ENCODE assay signal across 14 mouse cellular contexts in genomic region chr13:9938798-9939485, GRCm38 (mm10).
DNase-seq lines count a peak whose midpoint lies in the region; ATAC-seq and TF ChIP-seq lines count a peak whose summit lies in the region.
"Had no signal": no experiment of that assay in that cellular context is flagged by ENCODE, and none has a peak within 500 bp of the region (broad histone marks: within the 10 kb centered on the region; RNA-seq: fewer than 3 reads in every experiment).

No protein-coding gene starts in this region.

- intact Hi-C loops in heart, postnatal 25 days (cut with DNase I), result no loop called here

- peak; percentile 7 to 41 for DNase-seq in heart, adult 18-20 months
- no peak for DNase-seq in heart, postnatal 25 days (ENCODE audit: low spot score)
- DNase-seq in ES-E14 (ENCODE audit: low read depth, low spot score), result peak; percentile 16
- no peak for DNase-seq in spleen, adult 12 weeks (ENCODE audit: low spot score)
- DNase-seq in liver, result no peak
- DNase-seq: adrenal gland, postnatal 10 days; liver, embryonic 13.5 days had no signal

- H3K36me3 ChIP-seq in ES-E14 (ENCODE audit: control insufficient read depth, insufficient read depth, low read length, poor library complexity, severe bottlenecking), result no peaks in the 10 kb centered on the region
- H3K36me3 ChIP-seq in heart, embryonic 13.5 days, result no peaks in the 10 kb centered on the region
- no peaks in the 10 kb centered on the region for H3K36me3 ChIP-seq in lung, embryonic 16.5 days (ENCODE audit: control insufficient read depth, insufficient read depth, low read length)
- H3K36me3 ChIP-seq: liver, embryonic 13.5 days; neural tube, embryonic 13.5 days had no signal

- ATAC-seq in heart, embryonic 13.5 days (ENCODE audit: extremely low read depth, insufficient number of reproducible peaks, low FRiP score, low TSS enrichment), result no peak
- peak; percentile 78 for ATAC-seq in lung, embryonic 16.5 days (ENCODE audit: low read depth)
- no peak for ATAC-seq in erythroid progenitor cell, adult 5-6 weeks (replicated peaks; ENCODE audit: low FRiP score, poor library complexity, severe bottlenecking)
- ATAC-seq: forebrain, embryonic 13.5 days; hindbrain, embryonic 16.5 days; midbrain, embryonic 16.5 days had no signal

- H3K27ac ChIP-seq in ES-E14 (ENCODE audit: insufficient read depth, low read depth, low read length, poor library complexity, severe bottlenecking), result no peak overlapping the region
- H3K27ac ChIP-seq in heart, embryonic 13.5 days (replicated peaks), result peak overlapping the region; percentile 56
- H3K27ac ChIP-seq in lung, embryonic 16.5 days (ENCODE audit: low read length), result peak overlapping the region; percentile 19; the same call in 1 of the 2 replicates
- H3K27ac ChIP-seq: forebrain, embryonic 13.5 days; liver, embryonic 13.5 days; neural tube, embryonic 13.5 days had no signal

- H3K4me1 ChIP-seq in ES-E14 (ENCODE audit: control insufficient read depth in 2 of 2, insufficient read depth in 2 of 2, low read length in 2 of 2, poor library complexity in 1 of 2), result 0 out of 4 replicates have a peak, but pooled peaks cover 0 to 1% of the 10 kb centered on the region in 2 experiments
- no peaks in the 10 kb centered on the region for H3K4me1 ChIP-seq in heart, embryonic 13.5 days
- 0 out of 2 replicates have a peak, but pooled peaks cover 2% of the 10 kb centered on the region for H3K4me1 ChIP-seq in lung, embryonic 16.5 days (replicated peaks; ENCODE audit: control insufficient read depth, insufficient read depth, low read length)
- H3K4me1 ChIP-seq: forebrain, embryonic 13.5 days; liver, embryonic 13.5 days; neural tube, embryonic 13.5 days had no signal

- no peak overlapping the region for H3K9ac ChIP-seq in ES-E14 (ENCODE audit: insufficient read depth, low read depth, low read length, poor library complexity, severe bottlenecking)
- no peak overlapping the region for H3K9ac ChIP-seq in heart, embryonic 13.5 days
- H3K9ac ChIP-seq in lung, embryonic 16.5 days (ENCODE audit: low read length), result no peak overlapping the region
- H3K9ac ChIP-seq: forebrain, embryonic 13.5 days; liver, embryonic 13.5 days; neural tube, embryonic 13.5 days had no signal

- H3K27me3 ChIP-seq in heart, embryonic 13.5 days (replicated peaks), result no peaks in the 10 kb centered on the region
- no peaks in the 10 kb centered on the region for H3K27me3 ChIP-seq in lung, embryonic 16.5 days (ENCODE audit: control insufficient read depth, insufficient read depth, low read depth, low read length)
- H3K27me3 ChIP-seq: forebrain, embryonic 13.5 days; liver, embryonic 13.5 days; neural tube, embryonic 13.5 days had no signal

- no peaks in the 10 kb centered on the region for H3K9me3 ChIP-seq in ES-E14 (ENCODE audit: control insufficient read depth, insufficient read depth, low read depth, low read length)
- H3K9me3 ChIP-seq in heart, embryonic 13.5 days, result 0 out of 2 replicates have a peak, but pooled peaks cover 4% of the 10 kb centered on the region
- no peaks in the 10 kb centered on the region for H3K9me3 ChIP-seq in lung, embryonic 16.5 days (ENCODE audit: control insufficient read depth, low read length)
- H3K9me3 ChIP-seq: forebrain, embryonic 13.5 days; liver, embryonic 13.5 days; neural tube, embryonic 13.5 days had no signal

- WGBS in heart, embryonic 13.5 days, result 36% methylated on average over 3 of the region's 3 CpGs
- WGBS in lung, embryonic 16.5 days, result 37% methylated on average over 3 of the region's 3 CpGs

- no peak overlapping the region for H3K4me2 ChIP-seq in heart, embryonic 13.5 days
- H3K4me2 ChIP-seq in lung, embryonic 16.5 days (ENCODE audit: low read depth, low read length), result no peak overlapping the region
- H3K4me2 ChIP-seq: forebrain, embryonic 13.5 days; liver, embryonic 13.5 days; neural tube, embryonic 13.5 days had no signal

- no peak overlapping the region for H3K4me3 ChIP-seq in ES-E14 (ENCODE audit: insufficient read depth in 1 of 2, low read depth in 1 of 2, low read length in 2 of 2, poor library complexity in 1 of 2, severe bottlenecking in 1 of 2)
- no peak overlapping the region for H3K4me3 ChIP-seq in heart, embryonic 13.5 days
- H3K4me3 ChIP-seq in lung, embryonic 16.5 days (ENCODE audit: low read length), result no peak overlapping the region
- H3K4me3 ChIP-seq: forebrain, embryonic 13.5 days; liver, embryonic 13.5 days; neural tube, embryonic 13.5 days had no signal

- in situ Hi-C loops in ES-E14 (cut with MboI; ENCODE audit: low sequenced_read_pairs in 2 of 2, unreplicated experiment in 2 of 2), result no loop called here

TF ChIP-seq in ES-E14, 5 proteins besides CTCF, POLR2A, EP300 and RAD21:
- TF ChIP-seq ZC3H11A (IDR thresholded peaks at IDR 0.05; ENCODE audit: borderline replicate concordance, low read depth, low read length) (no peak), CHD2 (IDR thresholded peaks at IDR 0.05; ENCODE audit: low read depth, low read length) (no peak), HCFC1 (IDR thresholded peaks at IDR 0.05; ENCODE audit: borderline replicate concordance, insufficient read depth, low read length) (no peak), ZNF384 (IDR thresholded peaks at IDR 0.05; ENCODE audit: low read depth, low read length) (no peak), MAFK (IDR thresholded peaks at IDR 0.05; ENCODE audit: insufficient read depth, low read depth, low read length) (no peak)
TF ChIP-seq in ES-E14: peak in this region for 0.

Comparison
In these comparisons a context has a peak if more than half of its experiments do, and no peak if none do; other contexts are left out.
1. DNase-seq: peak in heart, adult 18-20 months (2 of 2) and ES-E14 (single experiment); none in heart, postnatal 25 days (single experiment), spleen, adult 12 weeks (single experiment) and liver (single experiment).